Mouse (Mus musculus): ENCODE results near the gene Slc25a40. TPM values are rescaled to one million over a fixed set of nuclear protein-coding genes. Genes with fewer than 3 reads are reported as not detected.

The Slc25a40 gene
- polyA plus RNA-seq, 1 experiment from 2014 or later, result 18.8 TPM

DNA sequence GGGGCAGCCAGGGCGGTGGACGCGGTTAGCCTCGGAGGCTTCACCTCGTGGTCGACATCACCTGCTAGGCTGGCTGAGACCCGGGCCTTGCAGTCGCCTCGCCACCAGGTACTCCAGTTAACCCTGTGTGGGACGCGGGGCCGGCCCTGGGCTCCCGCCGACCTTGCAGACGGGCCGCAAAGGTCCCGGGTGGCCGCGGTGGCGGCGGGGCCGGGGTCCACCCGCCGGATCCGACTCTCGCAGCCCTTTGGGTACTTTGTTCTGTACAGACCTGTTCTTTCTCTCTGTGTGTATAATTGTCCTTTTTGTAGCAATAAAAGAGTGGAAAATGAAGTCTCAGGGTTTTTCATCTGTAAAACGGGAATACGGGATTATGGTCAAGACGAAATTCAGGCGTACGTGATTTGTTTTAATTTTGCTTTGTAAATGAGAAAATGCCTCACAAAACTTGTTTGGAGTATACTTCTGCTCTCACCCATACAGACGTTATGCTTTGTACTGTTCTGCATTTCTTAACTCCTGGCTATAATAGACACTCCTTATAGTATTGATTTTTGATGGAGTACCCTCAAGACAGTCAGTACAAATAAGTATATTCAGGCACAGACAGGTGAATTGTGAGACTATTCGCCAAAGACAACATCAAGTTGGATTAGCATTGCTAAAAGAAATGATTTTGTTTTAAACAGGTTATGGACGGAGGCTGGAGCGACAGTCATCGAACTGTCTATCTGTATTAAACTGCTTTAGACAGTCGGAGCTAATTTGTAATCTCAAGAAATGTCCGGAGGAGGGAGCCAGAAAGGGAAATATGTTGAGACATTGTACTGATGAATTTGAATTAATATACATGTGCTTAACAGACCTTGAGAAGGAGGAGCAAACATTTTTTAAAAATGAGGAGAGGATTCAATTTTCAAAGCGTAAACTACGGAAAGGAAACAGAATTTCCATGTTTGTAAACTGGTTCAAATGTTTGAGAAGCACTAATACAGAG lies 580 bp downstream of the Slc25a40 start:
- in situ Hi-C loops (cut with MboI; ENCODE audit: low pct_unique_long_range_greater_than_20kb), result no loop called here
- ATAC-seq (peak; percentile 48), DNase-seq (ENCODE audit: low read depth, low spot score) (no peak)
- POLR2A ChIA-PET, result interaction anchor here (1.2 kb wide), 1 partner anchor 11 kb away, joined by 4 read pairs; no protein-coding TSS in a partner anchor
- no peak for TF ChIP-seq CTCF (IDR thresholded peaks at IDR 0.05)
- CTCF ChIA-PET, result interaction anchor here (0.9 to 1.4 kb wide), 3 partner anchors 8 to 22 kb away, joined by 3 to 10 read pairs (median 3); no protein-coding TSS in a partner anchor
- H3K27me3 ChIP-seq, result no peaks in the 10 kb centered on the region

DNA sequence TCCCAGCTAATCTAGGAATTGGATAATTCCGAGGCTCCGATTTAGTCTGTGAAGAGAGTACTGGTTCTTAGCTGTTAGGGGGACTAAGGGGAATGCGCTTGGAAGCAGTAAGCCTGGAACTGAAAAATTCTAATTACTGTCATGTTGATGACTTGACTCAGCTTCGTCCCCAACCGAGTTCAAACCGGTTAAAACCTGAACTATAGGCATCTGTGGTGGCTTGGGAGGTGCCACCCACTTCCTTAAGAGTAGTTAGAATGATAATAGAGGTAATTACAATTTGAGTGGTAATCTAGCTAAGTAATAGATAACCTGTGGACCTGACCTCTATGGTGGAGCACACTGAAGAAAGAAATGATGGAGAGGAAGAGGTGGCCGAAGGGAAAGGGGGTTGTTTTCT lies 1.5 kb downstream of the Slc25a40 start:
- no peak for DNase-seq (ENCODE audit: low read depth, low spot score)

DNA sequence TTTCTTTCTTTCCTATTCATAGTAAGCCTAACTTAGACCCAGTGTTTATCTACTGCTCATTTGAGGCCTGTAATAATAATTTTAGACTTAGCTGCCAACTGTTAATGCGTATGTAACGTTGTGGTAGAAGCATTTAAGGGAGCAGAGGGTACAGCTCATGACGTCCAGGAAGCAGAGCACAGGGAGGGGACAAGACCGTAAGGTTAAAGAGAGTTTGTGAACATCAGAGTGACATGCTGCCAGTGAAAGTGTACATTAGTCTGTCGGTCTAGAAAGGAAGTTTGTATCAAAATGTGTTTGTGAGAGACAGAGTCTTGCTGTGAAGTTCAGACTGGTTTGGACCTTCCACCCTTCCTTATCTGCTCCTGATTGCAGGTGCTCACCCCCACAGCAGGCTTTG lies 3.2 kb downstream of the Slc25a40 start:
- CTCF ChIA-PET, result interaction anchor here (0.8 kb wide), 1 partner anchor 12 kb away, joined by 3 read pairs; no protein-coding TSS in a partner anchor
- no peaks in the 10 kb centered on the region for H3K27me3 ChIP-seq
- no peak for DNase-seq (ENCODE audit: low read depth, low spot score)
- POLR2A ChIA-PET, result no interaction called here
- ATAC-seq, result no peak
- in situ Hi-C loops (cut with MboI; ENCODE audit: low pct_unique_long_range_greater_than_20kb), result no loop called here
- no peak for TF ChIP-seq CTCF (IDR thresholded peaks at IDR 0.05)

More for the DNA sequence above, 1.5 kb downstream of the Slc25a40 start:
- in situ Hi-C loops (cut with MboI; ENCODE audit: low pct_unique_long_range_greater_than_20kb), result no loop called here
- TF ChIP-seq CTCF (IDR thresholded peaks at IDR 0.05), result no peak
- CTCF ChIA-PET, result interaction anchor here (0.9 to 1.4 kb wide), 3 partner anchors 9 to 23 kb away, joined by 3 to 10 read pairs (median 3); no protein-coding TSS in a partner anchor
- ATAC-seq, result no peak
- H3K27me3 ChIP-seq, result no peaks in the 10 kb centered on the region
- POLR2A ChIA-PET, result no interaction called here

DNA sequence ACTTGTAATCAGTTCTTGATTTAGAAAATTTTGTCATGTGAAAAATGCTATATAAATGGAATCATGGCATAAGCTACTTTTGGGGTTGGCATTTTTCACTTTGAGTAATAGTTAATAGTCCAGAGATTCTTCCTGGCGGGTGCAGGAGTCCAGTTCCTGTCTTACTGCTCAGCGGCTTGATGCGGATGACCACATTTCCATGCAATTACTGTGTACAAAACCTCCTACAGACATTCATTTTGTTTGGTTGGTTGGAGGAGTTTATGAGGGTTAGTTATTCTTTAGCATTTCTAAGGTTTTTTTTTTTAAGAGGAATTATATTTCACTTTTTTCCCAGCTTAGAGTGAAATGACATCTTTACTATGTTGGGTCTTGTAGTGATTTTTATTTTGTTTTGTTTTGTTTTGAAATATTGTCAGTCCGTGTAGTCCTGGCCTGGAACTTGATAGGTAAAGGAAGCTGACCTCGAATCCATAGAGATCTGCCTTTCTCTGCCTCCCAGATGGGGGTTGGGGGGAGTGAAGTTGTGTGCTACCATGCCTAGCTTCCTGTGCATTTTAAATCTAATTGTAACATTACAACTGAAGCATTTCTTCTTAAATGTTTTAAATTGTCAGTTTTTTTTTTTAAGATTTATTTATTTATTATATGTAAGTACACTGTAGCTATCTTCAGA lies 15.0 kb downstream of the Slc25a40 start:
- ATAC-seq, result no peak
- in situ Hi-C loops (cut with MboI; ENCODE audit: low pct_unique_long_range_greater_than_20kb), result no loop called here

DNA sequence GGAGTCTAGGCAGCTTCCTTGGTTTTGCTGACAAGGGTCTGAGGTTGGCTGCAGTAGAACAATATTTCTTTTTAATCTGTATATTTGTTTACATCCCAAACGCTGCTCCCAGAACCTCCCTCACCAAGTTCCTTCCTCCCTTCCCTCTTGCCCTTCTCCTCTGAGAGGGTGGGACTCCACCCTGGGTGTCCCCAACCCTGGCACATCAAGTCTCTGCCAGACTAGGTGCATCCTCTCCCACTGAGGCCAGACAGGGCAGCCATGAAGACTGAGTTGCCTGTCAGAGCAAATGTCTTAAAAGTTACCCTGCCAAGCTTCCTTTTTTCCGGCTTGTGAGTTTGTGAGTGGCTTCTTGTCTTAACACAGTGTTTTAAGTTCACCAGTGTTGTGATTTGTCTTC lies 16.4 kb downstream of the Slc25a40 start:
- no peak for TF ChIP-seq CTCF (IDR thresholded peaks at IDR 0.05)
- POLR2A ChIA-PET, result interaction anchor here (0.6 kb wide), 1 partner anchor 167 kb away, joined by 4 read pairs; no protein-coding TSS in a partner anchor
- no peaks in the 10 kb centered on the region for H3K27me3 ChIP-seq
- in situ Hi-C loops (cut with MboI; ENCODE audit: low pct_unique_long_range_greater_than_20kb), result no loop called here
- DNase-seq (ENCODE audit: low read depth, low spot score) (no peak), ATAC-seq (no peak)
- CTCF ChIA-PET, result no interaction called here

More for the DNA sequence above, 15.0 kb downstream of the Slc25a40 start:
- POLR2A ChIA-PET, result interaction anchor here (0.8 kb wide), 1 partner anchor 36 kb away, joined by 4 read pairs; no protein-coding TSS in a partner anchor
- no peaks in the 10 kb centered on the region for H3K27me3 ChIP-seq
- CTCF ChIA-PET, result interaction anchor here (1.2 to 3.2 kb wide), 4 partner anchors 8 to 14 kb away, joined by 3 to 10 read pairs (median 4); no protein-coding TSS in a partner anchor
- no peak for TF ChIP-seq CTCF (IDR thresholded peaks at IDR 0.05)
- DNase-seq (ENCODE audit: low read depth, low spot score), result no peak

DNA sequence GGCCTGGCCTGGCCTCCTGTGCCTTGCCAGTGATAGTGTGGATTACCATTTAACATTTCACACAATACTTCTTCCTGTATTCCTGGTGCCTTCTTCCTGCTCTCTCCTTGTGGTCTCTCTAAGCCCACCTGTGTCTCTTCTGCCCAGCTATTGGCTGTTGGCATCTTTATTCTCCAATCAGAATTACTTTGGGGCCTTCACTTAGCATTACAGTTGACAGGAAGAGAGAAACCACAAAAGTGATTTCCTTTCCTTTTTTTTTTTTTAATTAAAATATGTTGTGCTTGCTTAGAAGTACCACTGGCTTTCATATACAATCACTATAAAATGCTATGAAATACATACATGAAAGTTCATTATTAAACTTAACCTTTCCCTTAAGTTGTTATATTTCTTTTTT lies 32.9 kb downstream of the Slc25a40 start:
- no peaks in the 10 kb centered on the region for H3K27me3 ChIP-seq
- DNase-seq (ENCODE audit: low read depth, low spot score), result no peak
- ChIA-PET CTCF (interaction anchor here (1.4 kb wide), 1 partner anchor 10 kb away, joined by 3 read pairs; no protein-coding TSS in a partner anchor), POLR2A (interaction anchor here (1.3 kb wide), 1 partner anchor 11 kb away, joined by 4 read pairs; no protein-coding TSS in a partner anchor)
- in situ Hi-C loops (cut with MboI; ENCODE audit: low pct_unique_long_range_greater_than_20kb), result no loop called here
- no peak for TF ChIP-seq CTCF (IDR thresholded peaks at IDR 0.05)
- ATAC-seq, result no peak

DNA sequence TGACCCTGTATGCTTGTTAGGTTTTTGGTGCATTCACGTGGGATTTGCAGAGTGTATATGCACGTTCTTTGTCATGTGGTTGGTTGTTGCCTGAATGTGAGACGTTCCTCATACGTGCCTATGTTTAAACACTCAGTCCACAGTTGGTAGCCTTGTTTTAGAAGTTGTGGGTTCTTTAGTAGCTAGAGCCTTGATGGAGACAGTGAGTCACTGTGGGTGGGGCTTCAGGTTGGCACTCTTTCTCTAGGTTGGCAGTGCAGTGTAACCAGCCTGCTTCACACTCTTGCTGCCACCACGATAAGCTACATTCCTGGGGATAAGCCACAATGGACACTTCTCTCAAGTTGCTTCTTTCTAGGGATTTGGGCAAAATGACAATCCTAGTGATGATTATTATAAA lies 33.9 kb downstream of the Slc25a40 start:
- in situ Hi-C loops (cut with MboI; ENCODE audit: low pct_unique_long_range_greater_than_20kb), result no loop called here
- ChIA-PET POLR2A (no interaction called here), CTCF (no interaction called here)
- ATAC-seq, result peak; percentile 65
- H3K27me3 ChIP-seq, result no peaks in the 10 kb centered on the region
- no peak for DNase-seq (ENCODE audit: low read depth, low spot score)
- no peak for TF ChIP-seq CTCF (IDR thresholded peaks at IDR 0.05)

DNA sequence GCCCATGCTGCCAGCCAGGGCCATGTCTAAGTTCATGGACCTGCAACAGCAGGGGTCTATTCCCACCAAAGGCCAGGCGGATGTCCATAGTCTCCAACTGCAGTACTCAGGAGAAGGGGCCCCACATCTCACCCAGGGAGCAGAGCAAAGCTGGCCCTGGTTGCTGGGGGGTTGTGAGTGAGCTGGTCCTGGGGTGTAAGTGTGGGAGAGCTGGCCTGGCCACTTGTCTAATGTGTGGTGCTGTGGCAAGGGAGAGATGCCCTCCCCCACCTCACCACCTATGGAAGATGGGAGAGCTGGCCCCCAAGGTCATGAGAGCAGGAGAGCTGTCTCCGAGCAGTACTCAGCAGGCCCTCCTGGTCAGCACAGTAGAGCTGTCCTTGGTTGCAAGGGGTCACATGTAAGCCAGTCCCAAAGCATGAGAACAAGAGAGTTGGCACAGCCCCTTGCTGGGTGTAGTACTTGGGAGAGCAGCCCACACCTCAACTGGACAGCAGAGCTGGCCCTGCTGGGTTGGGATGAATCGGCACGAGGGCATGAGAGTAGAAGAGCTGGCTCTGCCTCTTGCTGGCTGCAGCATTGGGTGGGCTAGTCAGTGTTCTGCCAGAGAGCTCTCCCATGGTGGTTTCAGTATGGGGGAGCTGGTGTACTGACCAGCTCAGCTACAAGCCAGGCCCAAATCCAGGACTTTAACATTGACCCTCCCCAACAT lies 65.5 kb downstream of the Slc25a40 start:
- TF ChIP-seq CTCF (IDR thresholded peaks at IDR 0.05), result no peak
- peaks cover 9% of the 10 kb centered on the region for H3K27me3 ChIP-seq
- in situ Hi-C loops (cut with MboI; ENCODE audit: low pct_unique_long_range_greater_than_20kb), result loop anchor here (25.0 kb wide), 2 partner anchors 624 to 924 kb away; partner anchors contain the start of gene Tmem243
- CTCF ChIA-PET, result interaction anchor here (1.0 to 1.7 kb wide), 2 partner anchors 21 to 352 kb away, joined by 3 to 6 read pairs; no protein-coding TSS in a partner anchor
- DNase-seq (ENCODE audit: low read depth, low spot score) (no peak), ATAC-seq (peak; percentile 13)
- POLR2A ChIA-PET, result no interaction called here

DNA sequence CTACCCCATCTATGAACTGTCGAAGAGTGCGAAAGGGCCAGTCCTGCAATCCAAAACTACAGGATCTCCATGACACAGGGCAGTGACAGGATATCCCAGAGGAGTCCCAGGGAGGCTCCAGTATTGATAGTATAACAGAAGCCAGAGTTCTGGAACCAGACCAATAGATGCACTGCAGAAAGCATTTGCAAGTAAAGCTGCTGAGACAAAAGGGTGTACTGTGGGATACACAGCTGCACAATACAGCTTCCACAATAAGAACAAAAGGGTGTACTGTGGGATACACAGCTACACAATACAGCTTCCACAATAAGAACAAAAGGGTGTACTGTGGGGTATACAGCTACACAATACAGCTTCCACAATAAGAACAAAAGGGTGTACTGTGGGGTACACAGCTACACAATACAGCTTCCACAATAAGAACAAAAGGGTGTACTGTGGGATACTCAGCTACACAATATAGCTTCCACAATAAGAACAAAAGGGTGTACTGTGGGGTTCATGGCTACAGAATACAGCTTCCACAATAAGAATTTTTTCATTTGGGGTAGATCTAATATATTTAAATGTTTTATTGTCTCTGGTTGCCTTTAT lies 66.1 kb downstream of the Slc25a40 start:
- POLR2A ChIA-PET, result no interaction called here
- H3K27me3 ChIP-seq, result peaks cover 9% of the 10 kb centered on the region
- no peak for DNase-seq (ENCODE audit: low read depth, low spot score)
- CTCF ChIA-PET, result interaction anchor here (1.0 to 1.7 kb wide), 4 partner anchors 14 to 352 kb away, joined by 3 to 6 read pairs (median 3); no protein-coding TSS in a partner anchor
- no peak for TF ChIP-seq CTCF (IDR thresholded peaks at IDR 0.05)
- in situ Hi-C loops (cut with MboI; ENCODE audit: low pct_unique_long_range_greater_than_20kb), result loop anchor here (25.0 kb wide), 2 partner anchors 624 to 924 kb away; partner anchors contain the start of gene Tmem243
- ATAC-seq, result no peak
